Mouse (Mus musculus): ENCODE results near the gene Fopnl. TPM values are rescaled to one million over a fixed set of nuclear protein-coding genes. Genes with fewer than 3 reads are reported as not detected.

Fopnl gene
- polyA plus RNA-seq, 1 experiment from 2014 or later, result 105 TPM

GRCm38 (mm10) chr16:14252877-14253276, 64.3 kb downstream of the Fopnl start:
- H3K27me3 ChIP-seq (ENCODE audit: control insufficient read depth, insufficient read depth, low read length), result no peaks in the 10 kb centered on the region
- TF ChIP-seq CTCF (IDR thresholded peaks at IDR 0.05; ENCODE audit: low read depth) (no peak), EP300 (optimal IDR thresholded peaks at IDR 0.05) (no peak)
- ATAC-seq (ENCODE audit: low FRiP score, low TSS enrichment) (no peak), DNase-seq (ENCODE audit: low spot score) (no peak)
- no peak overlapping the region for H3K4me2 ChIP-seq (replicated peaks; ENCODE audit: low read depth)
- no peak overlapping the region for H3K27ac ChIP-seq (replicated peaks)
- no peak overlapping the region for H3K4me3 ChIP-seq (ENCODE audit: low read depth, low read length)
- WGBS, result 63% methylated on average over 4 of the region's 4 CpGs
- H3K4me1 ChIP-seq (replicated peaks; ENCODE audit: control insufficient read depth, insufficient read depth), result no peaks in the 10 kb centered on the region
- no peaks in the 10 kb centered on the region for H3K9me3 ChIP-seq (ENCODE audit: control insufficient read depth, low read length)
- H3K9ac ChIP-seq (ENCODE audit: low read length), result no peak overlapping the region
- no peaks in the 10 kb centered on the region for H3K36me3 ChIP-seq (ENCODE audit: control insufficient read depth, insufficient read depth, low read length)

- H3K27me3 ChIP-seq (ENCODE audit: control insufficient read depth, insufficient read depth, low read length), result no peaks in the 10 kb centered on the region
- DNase-seq (ENCODE audit: low spot score), result no peak
- no peaks in the 10 kb centered on the region for H3K9me3 ChIP-seq (ENCODE audit: control insufficient read depth, low read length)
- WGBS, result 70% methylated on average over 1 of the region's 1 CpGs
- H3K36me3 ChIP-seq (ENCODE audit: control insufficient read depth, insufficient read depth, low read length), result no peaks in the 10 kb centered on the region
- TF ChIP-seq CTCF (IDR thresholded peaks at IDR 0.05; ENCODE audit: low read depth) (no peak), EP300 (optimal IDR thresholded peaks at IDR 0.05) (no peak)
- no peaks in the 10 kb centered on the region for H3K4me1 ChIP-seq (replicated peaks; ENCODE audit: control insufficient read depth, insufficient read depth)
- no peak for ATAC-seq (ENCODE audit: low FRiP score, low TSS enrichment)
- no peak overlapping the region for H3K4me2 ChIP-seq (replicated peaks; ENCODE audit: low read depth)
- no peak overlapping the region for H3K9ac ChIP-seq (ENCODE audit: low read length)
- no peak overlapping the region for H3K4me3 ChIP-seq (ENCODE audit: low read depth, low read length)
- H3K27ac ChIP-seq (replicated peaks), result no peak overlapping the region
Measured at GRCm38 (mm10) chr16:14249913-14250312, 67.3 kb downstream of the Fopnl start.

Other genes with a start within 250 kb of the Fopnl start
- gene Nde1, start 154.1 kb downstream of the Fopnl start, polyA plus RNA-seq (2015; fragmentation: Nextera tagmentation; extraction: Ambion mirVana), result 26.5 and 30.1 TPM in 2 replicates
- 6.2 and 6.3 TPM in 2 replicates for gene Marf1, start 154.1 kb downstream of the Fopnl start, polyA plus RNA-seq (2015; fragmentation: Nextera tagmentation; extraction: Ambion mirVana)
- gene Myh11, start 26.0 kb downstream of the Fopnl start, polyA plus RNA-seq (2015; fragmentation: Nextera tagmentation; extraction: Ambion mirVana), result 202 and 245 TPM in 2 replicates
- gene Abcc1, start 44.2 kb upstream of the Fopnl start, polyA plus RNA-seq (2015; fragmentation: Nextera tagmentation; extraction: Ambion mirVana), result 7.0 and 7.1 TPM in 2 replicates
- gene A630010A05Rik, start 244.9 kb upstream of the Fopnl start, polyA plus RNA-seq (2015; fragmentation: Nextera tagmentation; extraction: Ambion mirVana), result not detected in 2 replicates

Measured in stomach, postnatal 0 days (tissue).